Mouse (Mus musculus) intestine, postnatal 0 days (tissue): ENCODE data around the gene Lrfn2. TPM values are rescaled to one million over a fixed set of nuclear protein-coding genes. Genes with fewer than 3 reads are reported as not detected.

Source experiments
- ATAC-seq: fragments of 200-750 bp; cut with Nextera tagmentation; 2 replicates; pipeline ENCODE4 v1.8.0; 2017; ENCODE audit warnings: mild to moderate bottlenecking, moderate TSS enrichment, moderate library complexity
- H3K27ac ChIP-seq: fragments of 300-500 bp; sonication (generic); 2 replicates; pipeline ENCODE4 v1.5.1; 2014; ENCODE audit warnings: mild to moderate bottlenecking, low read depth, low read length, moderate library complexity
- H3K27me3 ChIP-seq: fragments of 300-500 bp; sonication (generic); replicated peaks from 2 replicates; pipeline ENCODE4 v1.6.1; 2014; ENCODE audit warnings: low read length, mixed read lengths; ENCODE audit not compliant: control insufficient read depth, insufficient read depth
- H3K36me3 ChIP-seq: fragments of 300-500 bp; sonication (generic); 2 replicates; pipeline ENCODE4 v1.6.1; 2014; ENCODE audit warnings: mild to moderate bottlenecking, moderate library complexity; ENCODE audit not compliant: control insufficient read depth, insufficient read depth
- H3K4me1 ChIP-seq: fragments of 300-500 bp; sonication (generic); replicated peaks from 2 replicates; pipeline ENCODE4 v1.6.1; 2014; ENCODE audit warnings: antibody characterized with exemption, low read length, mixed read lengths; ENCODE audit not compliant: control insufficient read depth, insufficient read depth
- H3K4me2 ChIP-seq: fragments of 300-500 bp; sonication (generic); replicated peaks from 2 replicates; pipeline ENCODE4 v1.6.1; 2014; ENCODE audit warnings: low read depth, mild to moderate bottlenecking, moderate library complexity
- H3K4me3 ChIP-seq: fragments of 300-500 bp; sonication (generic); 2 replicates; pipeline ENCODE4 v1.5.1; 2014; ENCODE audit warnings: low read depth, low read length
- H3K9ac ChIP-seq: fragments of 300-500 bp; sonication (generic); 2 replicates; pipeline ENCODE4 v1.6.1; 2014; ENCODE audit warnings: mild to moderate bottlenecking, low read depth, low read length
- H3K9me3 ChIP-seq: fragments of 300-500 bp; sonication (generic); 2 replicates; pipeline ENCODE4 v1.6.1; 2016; ENCODE audit warnings: mixed run types; ENCODE audit not compliant: control insufficient read depth
- CTCF ChIP-seq: sonication (generic); IDR thresholded peaks from 2 replicates; pipeline ENCODE4 v1.5.1; 2016; ENCODE audit warnings: low read depth, mild to moderate bottlenecking, control low read depth, antibody characterized with exemption, moderate library complexity
- WGBS: fragments of 180-500 bp; shearing (Covaris S2); extraction: QIAGEN DNeasy Blood & Tissue Kit; methylation state at CpG from one replicate; pipeline ENCODE4 v1.1.7; 2014; 5-methylcytosine and 5-hydroxymethylcytosine counted together
- polyA plus RNA-seq: library from polyadenylated mRNA; unstranded; fragments of >200 nt; fragmentation: Nextera tagmentation; extraction: Ambion mirVana; gene quantifications from 2 replicates; pipeline ENCODE4 v1.2.1, GENCODE M21; 2015

Gene Lrfn2
- polyA plus RNA-seq, 1 experiment from 2014 or later = 0.20 TPM

DNA sequence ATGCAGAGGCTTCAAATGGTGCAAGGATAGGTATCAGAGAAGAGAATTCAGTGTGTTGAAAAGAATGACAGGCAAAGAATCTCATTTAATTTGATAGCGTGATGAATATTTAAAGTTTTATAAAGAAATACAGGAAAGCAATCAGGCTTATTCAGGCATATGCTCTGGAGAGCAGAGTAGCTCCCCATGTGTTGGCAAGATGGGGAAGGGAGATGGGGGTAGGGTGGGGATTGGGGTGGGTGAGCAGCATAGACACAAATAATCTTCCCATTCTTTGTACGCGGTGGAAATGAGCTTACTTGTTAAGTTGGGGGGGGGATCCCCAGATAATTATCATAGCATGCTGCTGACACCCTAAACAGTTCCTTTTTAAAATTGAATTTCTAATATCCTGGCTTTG lies 13.7 kb upstream of the Lrfn2 start:
- no peak overlapping the region for H3K27ac ChIP-seq
- H3K4me3 ChIP-seq = no peak overlapping the region
- no peaks in the 10 kb centered on the region for H3K9me3 ChIP-seq
- no peak for ATAC-seq
- no peaks in the 10 kb centered on the region for H3K36me3 ChIP-seq
- no peaks in the 10 kb centered on the region for H3K4me1 ChIP-seq
- no peaks in the 10 kb centered on the region for H3K27me3 ChIP-seq
- no peak overlapping the region for H3K9ac ChIP-seq
- no peak overlapping the region for H3K4me2 ChIP-seq
- WGBS = 96% methylated on average over 3 of the region's 3 CpGs
- TF ChIP-seq CTCF = no peak

DNA sequence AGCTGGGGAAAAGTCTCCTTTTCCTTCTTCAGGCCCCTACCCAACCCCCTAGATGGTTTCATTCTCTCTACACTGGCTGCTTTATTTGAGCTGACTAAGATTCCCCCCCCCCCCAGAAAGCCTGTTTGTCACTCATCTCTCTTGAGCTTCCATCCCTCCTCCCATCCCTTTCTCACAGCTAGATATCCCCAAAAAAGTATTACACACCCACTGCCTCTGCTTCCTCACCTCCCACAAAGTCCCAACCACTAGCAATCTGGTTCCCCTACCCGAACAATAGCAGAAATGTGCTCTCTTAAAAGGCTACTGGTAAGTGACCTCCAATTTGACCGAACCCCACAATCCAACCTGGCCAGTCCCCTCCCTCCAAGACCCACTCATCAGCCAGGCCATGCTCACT lies 9.3 kb upstream of the Lrfn2 start:
- H3K36me3 ChIP-seq = no peaks in the 10 kb centered on the region
- H3K4me2 ChIP-seq = no peak overlapping the region
- no peak for TF ChIP-seq CTCF
- no peaks in the 10 kb centered on the region for H3K9me3 ChIP-seq
- no peaks in the 10 kb centered on the region for H3K27me3 ChIP-seq
- no peak overlapping the region for H3K9ac ChIP-seq
- no peak for ATAC-seq
- H3K4me1 ChIP-seq = no peaks in the 10 kb centered on the region
- WGBS = 88% methylated on average over 2 of the region's 2 CpGs
- no peak overlapping the region for H3K4me3 ChIP-seq
- no peak overlapping the region for H3K27ac ChIP-seq

DNA sequence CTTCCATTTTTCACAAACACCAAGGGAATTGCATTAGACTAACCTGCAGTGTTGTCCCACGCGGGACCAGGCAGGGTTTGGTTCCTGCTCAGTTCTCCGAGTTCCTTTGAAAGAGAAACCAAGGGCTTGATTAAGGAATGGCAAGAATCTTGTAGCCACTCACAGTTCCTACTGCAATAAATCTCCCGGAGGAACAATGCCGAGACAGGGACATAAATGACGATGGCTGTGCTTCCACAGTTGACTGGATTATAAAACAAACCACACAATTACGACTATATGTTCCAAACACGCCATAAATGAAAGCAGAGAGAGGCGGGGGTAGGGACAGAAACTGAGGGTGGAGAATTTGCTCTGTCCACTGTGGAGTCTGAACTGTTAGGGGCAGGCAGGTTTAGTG lies 6.8 kb upstream of the Lrfn2 start:
- Histone ChIP-seq H3K27ac (no peak overlapping the region), H3K9me3 (no peaks in the 10 kb centered on the region), H3K9ac (no peak overlapping the region), H3K4me3 (no peak overlapping the region), H3K27me3 (0 out of 2 replicates have a peak, but pooled peaks cover 4% of the 10 kb centered on the region), H3K4me1 (no peaks in the 10 kb centered on the region), H3K36me3 (no peaks in the 10 kb centered on the region), H3K4me2 (no peak overlapping the region)
- WGBS = 36% methylated on average over 9 of the region's 9 CpGs
- no peak for TF ChIP-seq CTCF
- ATAC-seq = no peak

DNA sequence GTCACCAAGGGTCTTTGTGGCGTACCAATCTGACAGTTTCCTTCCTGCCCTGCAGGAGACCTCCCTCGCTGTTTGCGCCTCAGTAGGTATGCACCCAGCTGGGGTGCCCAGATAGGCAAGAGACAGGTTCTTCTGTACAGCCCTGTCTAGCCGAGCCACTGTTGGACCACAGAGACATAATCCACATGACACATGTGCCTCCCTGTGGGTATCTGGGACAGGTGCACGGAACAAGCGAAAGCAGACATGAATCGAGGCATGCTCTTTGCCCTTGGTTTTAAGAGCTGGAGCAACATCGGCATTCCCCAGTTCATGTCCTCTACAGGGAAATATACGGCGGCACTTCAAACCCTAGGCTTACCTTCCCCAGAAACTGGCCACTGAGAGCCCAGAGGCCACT lies 1.2 kb upstream of the Lrfn2 start:
- Histone ChIP-seq H3K9ac (no peak overlapping the region), H3K4me3 (0 out of 2 replicates have a peak overlapping the region, but pooled peaks have one; percentile 42), H3K9me3 (no peaks in the 10 kb centered on the region), H3K4me1 (no peaks in the 10 kb centered on the region), H3K4me2 (no peak overlapping the region; the same call in 1 of the 2 replicates), H3K27ac (no peak overlapping the region), H3K36me3 (no peaks in the 10 kb centered on the region), H3K27me3 (peaks cover 36% of the 10 kb centered on the region)
- peak; percentile 16; the same call in 1 of the 2 replicates for ATAC-seq
- TF ChIP-seq CTCF = no peak
- 56% methylated on average over 10 of the region's 10 CpGs for WGBS

DNA sequence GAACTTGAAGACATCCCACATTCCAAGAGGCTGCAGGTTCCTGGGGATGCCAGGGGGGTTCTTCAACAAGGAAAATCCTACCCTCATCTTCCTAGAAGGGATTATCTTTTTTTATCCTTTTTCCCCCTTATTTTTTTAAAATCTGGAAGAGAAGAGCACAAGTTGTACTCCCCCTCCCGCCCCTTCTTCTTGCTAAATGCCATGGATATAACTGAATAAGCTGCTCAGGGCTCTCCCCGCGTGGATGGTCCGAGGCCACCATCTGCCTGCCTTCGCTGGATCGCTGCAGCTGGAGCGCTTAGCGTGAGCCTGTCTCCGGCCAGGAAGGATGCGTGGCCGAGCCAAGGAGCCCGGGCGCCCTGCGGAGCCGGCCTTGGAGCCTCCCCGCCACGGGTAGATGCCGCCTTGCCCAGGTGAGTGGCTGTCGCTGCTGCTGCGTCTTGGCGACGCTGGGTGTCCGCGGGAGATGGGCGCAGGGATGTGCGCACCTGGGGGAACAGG lies 277 bp downstream of the Lrfn2 start:
- H3K27me3 ChIP-seq = peaks cover 36% of the 10 kb centered on the region
- H3K4me1 ChIP-seq = no peaks in the 10 kb centered on the region
- TF ChIP-seq CTCF = no peak
- no peak overlapping the region for H3K27ac ChIP-seq
- H3K36me3 ChIP-seq = no peaks in the 10 kb centered on the region
- no peaks in the 10 kb centered on the region for H3K9me3 ChIP-seq
- WGBS = under 1% methylated on average over 26 of the region's 26 CpGs
- peak overlapping the region; percentile 84 for H3K4me2 ChIP-seq
- no peak overlapping the region for H3K9ac ChIP-seq
- H3K4me3 ChIP-seq = peak overlapping the region; percentile 42
- ATAC-seq = no peak

DNA sequence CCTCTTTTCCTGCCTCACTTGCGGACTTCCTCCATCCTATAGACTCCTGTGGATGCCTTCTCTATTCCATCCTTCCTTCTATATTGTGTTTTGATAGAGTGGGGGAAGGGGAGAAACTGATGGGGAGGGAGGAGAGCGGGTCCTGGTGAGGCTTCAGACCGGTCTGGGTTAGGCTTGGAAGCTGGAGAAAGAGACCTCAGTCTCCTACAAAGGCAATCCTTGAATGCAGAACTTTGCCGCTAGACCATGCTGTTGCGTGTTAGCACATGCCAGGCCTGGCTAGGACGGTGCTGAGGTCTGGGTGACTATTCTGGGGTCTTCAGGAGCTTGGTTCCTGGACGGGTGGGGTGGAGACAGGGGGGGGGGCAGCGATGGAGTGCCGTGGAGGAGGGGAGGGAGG lies 737 bp downstream of the Lrfn2 start:
- peak overlapping the region; percentile 18 for H3K4me2 ChIP-seq

DNA sequence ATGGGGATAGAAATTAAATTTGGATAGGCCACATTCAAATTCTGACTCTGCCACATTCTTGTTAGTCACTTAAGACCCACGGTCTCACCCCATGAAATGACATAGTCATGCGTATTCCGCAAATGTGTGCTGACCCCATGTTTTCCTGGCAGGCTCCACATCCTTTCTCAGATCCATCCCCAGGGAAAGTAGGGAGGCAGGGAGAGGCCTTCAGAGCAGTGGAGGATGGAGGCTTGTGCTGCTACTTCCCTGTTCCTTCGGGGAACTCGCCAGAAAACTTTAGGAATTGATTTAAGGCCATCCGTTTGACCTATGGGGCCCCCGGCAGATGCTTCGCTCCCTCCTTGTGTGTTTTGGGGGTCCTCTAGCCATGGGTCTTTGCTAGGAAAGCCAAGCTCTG lies 3.0 kb downstream of the Lrfn2 start:
- no peaks in the 10 kb centered on the region for H3K36me3 ChIP-seq
- no peak overlapping the region for H3K4me3 ChIP-seq
- no peak overlapping the region for H3K27ac ChIP-seq
- no peaks in the 10 kb centered on the region for H3K4me1 ChIP-seq
- no peak overlapping the region for H3K9ac ChIP-seq
- H3K4me2 ChIP-seq = no peak overlapping the region
- H3K9me3 ChIP-seq = no peaks in the 10 kb centered on the region
- peaks cover 33% of the 10 kb centered on the region for H3K27me3 ChIP-seq
- TF ChIP-seq CTCF = no peak
- WGBS = 85% methylated on average over 8 of the region's 8 CpGs
- no peak for ATAC-seq

More for the DNA sequence above, 737 bp downstream of the Lrfn2 start:
- Histone ChIP-seq H3K4me1 (no peaks in the 10 kb centered on the region), H3K9me3 (no peaks in the 10 kb centered on the region), H3K27me3 (peaks cover 36% of the 10 kb centered on the region), H3K9ac (no peak overlapping the region), H3K27ac (no peak overlapping the region), H3K4me3 (peak overlapping the region; percentile 5; the same call in 1 of the 2 replicates), H3K36me3 (no peaks in the 10 kb centered on the region)
- no peak for TF ChIP-seq CTCF
- 14% methylated on average over 9 of the region's 9 CpGs for WGBS
- ATAC-seq = no peak
